Mouse (Mus musculus): ENCODE results near the gene Tcaf3.

- TF ChIP-seq CTCF (IDR thresholded peaks at IDR 0.05; ENCODE audit: low read depth, low read length) (no peak), POLR2A (IDR thresholded peaks at IDR 0.05; ENCODE audit: extremely low read depth, insufficient read depth, low read length) (no peak)
These were observed 20.1 kb downstream of the Tcaf3 start for GRCm38 (mm10) chr6:42577433-42577832.
